Mouse (Mus musculus): ENCODE measurements around the gene Fam24a.

DNA sequence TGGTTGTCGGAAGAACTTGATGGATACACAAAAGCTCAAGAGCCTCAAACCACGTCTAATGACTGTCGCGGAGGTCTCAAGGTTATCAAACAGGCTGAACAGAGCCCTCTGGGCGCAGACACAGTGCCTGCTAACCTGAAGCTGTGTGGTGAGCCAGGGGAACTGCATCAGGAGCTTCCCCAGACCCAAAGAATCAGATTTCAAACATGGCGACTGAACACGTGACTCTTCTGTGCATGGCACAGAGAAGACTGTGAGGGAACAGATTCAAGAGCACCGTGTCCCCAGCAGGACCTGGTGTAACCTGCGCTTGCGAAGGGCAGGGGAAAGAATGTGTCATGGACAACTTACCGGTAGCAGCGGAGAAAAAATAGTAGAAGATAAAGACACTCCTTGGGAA, 16.1 kb upstream of the Fam24a start:
- TF ChIP-seq CTCF (IDR thresholded peaks at IDR 0.05; ENCODE audit: borderline replicate concordance, control insufficient read depth, extremely low read depth, insufficient read depth, low read length, poor library complexity) = no peak
- no peak for TF ChIP-seq POLR2A (IDR thresholded peaks at IDR 0.05; ENCODE audit: control insufficient read depth, extremely low read depth, insufficient read depth, low read length, poor library complexity)
